10 mouse cellular contexts compared by ENCODE assay signal in genomic region chrX:84001294-84001693, GRCm38 (mm10).
DNase-seq lines count a peak whose midpoint lies in the region; ATAC-seq and TF ChIP-seq lines count a peak whose summit lies in the region.
"Had no signal": no experiment of that assay in that cellular context is flagged by ENCODE, and none has a peak within 500 bp of the region (broad histone marks: within the 10 kb centered on the region; RNA-seq: fewer than 3 reads in every experiment).

No protein-coding gene starts in this region.

- peak; percentile 37 for DNase-seq in hindbrain, embryonic 10.5 days (ENCODE audit: low spot score)
- DNase-seq in A20 (ENCODE audit: low read depth, low spot score) (peak; percentile 60), MN1 (ENCODE audit: low spot score) (no peak)
- peak; percentile 2 for DNase-seq in adrenal gland, adult 8-10 months
- peak; percentile 32 for DNase-seq in embryo, embryonic 11.5 days (ENCODE audit: low read depth, low spot score)
- peak in 1 of 2 experiments; percentile 39 for DNase-seq in layer of hippocampus, adult 2 months (ENCODE audit: low spot score in 2 of 2)
- DNase-seq in neural tube, embryonic 11.5 days (ENCODE audit: low spot score): peak; percentile 45

- H3K4me1 ChIP-seq in hindbrain, embryonic 10.5 days (replicated peaks): no peaks in the 10 kb centered on the region
- H3K4me1 ChIP-seq in hindbrain, embryonic 16.5 days (ENCODE audit: control insufficient read depth, insufficient read depth, low read depth, low read length): no peaks in the 10 kb centered on the region
- H3K4me1 ChIP-seq in neural tube, embryonic 11.5 days (ENCODE audit: control insufficient read depth, insufficient read depth, low read length): no peaks in the 10 kb centered on the region
- H3K4me1 ChIP-seq: hindbrain, embryonic 15.5 days; neural tube, embryonic 13.5 days had no signal

- peak; percentile 85 for TF ChIP-seq CTCF in layer of hippocampus, adult 2 months (conservative IDR thresholded peaks at IDR 0.05)

- WGBS in hindbrain, embryonic 10.5 days: 36% methylated on average over 7 of the region's 7 CpGs
- WGBS in hindbrain, embryonic 16.5 days: 32% methylated on average over 7 of the region's 7 CpGs
- 40% methylated on average over 7 of the region's 7 CpGs for WGBS in neural tube, embryonic 11.5 days

- no peaks in the 10 kb centered on the region for H3K9me3 ChIP-seq in hindbrain, embryonic 10.5 days
- no peaks in the 10 kb centered on the region for H3K9me3 ChIP-seq in hindbrain, embryonic 16.5 days (ENCODE audit: control insufficient read depth, low read length)
- no peaks in the 10 kb centered on the region for H3K9me3 ChIP-seq in neural tube, embryonic 11.5 days (ENCODE audit: control insufficient read depth, low read length)
- H3K9me3 ChIP-seq: hindbrain, embryonic 15.5 days; neural tube, embryonic 13.5 days had no signal

- no peak overlapping the region for H3K9ac ChIP-seq in hindbrain, embryonic 16.5 days (ENCODE audit: low read depth, low read length)
- no peak overlapping the region for H3K9ac ChIP-seq in neural tube, embryonic 11.5 days (ENCODE audit: low read length)
- H3K9ac ChIP-seq: hindbrain, embryonic 15.5 days; neural tube, embryonic 13.5 days had no signal

- H3K27ac ChIP-seq in hindbrain, embryonic 10.5 days: no peak overlapping the region
- no peak overlapping the region for H3K27ac ChIP-seq in hindbrain, embryonic 16.5 days (ENCODE audit: low read depth, low read length)
- H3K27ac ChIP-seq in layer of hippocampus, adult 2 months: no peak overlapping the region
- no peak overlapping the region for H3K27ac ChIP-seq in neural tube, embryonic 11.5 days (ENCODE audit: low read depth, low read length)
- H3K27ac ChIP-seq: hindbrain, embryonic 15.5 days; neural tube, embryonic 13.5 days had no signal

- no peak for ATAC-seq in hindbrain, embryonic 16.5 days
- no peak for ATAC-seq in neural tube, embryonic 11.5 days (ENCODE audit: insufficient read depth, low FRiP score, low TSS enrichment)

- no peak overlapping the region for H3K4me3 ChIP-seq in hindbrain, embryonic 10.5 days
- no peak overlapping the region for H3K4me3 ChIP-seq in hindbrain, embryonic 16.5 days (ENCODE audit: low read length)
- no peak overlapping the region for H3K4me3 ChIP-seq in layer of hippocampus, adult 2 months
- H3K4me3 ChIP-seq in neural tube, embryonic 11.5 days (ENCODE audit: low read depth, low read length): no peak overlapping the region
- H3K4me3 ChIP-seq: hindbrain, embryonic 15.5 days; neural tube, embryonic 13.5 days had no signal

- H3K27me3 ChIP-seq in hindbrain, embryonic 10.5 days (ENCODE audit: insufficient read depth, poor library complexity, severe bottlenecking): no peaks in the 10 kb centered on the region
- no peaks in the 10 kb centered on the region for H3K27me3 ChIP-seq in hindbrain, embryonic 16.5 days (replicated peaks; ENCODE audit: control insufficient read depth, insufficient read depth, low read length)
- H3K27me3 ChIP-seq in neural tube, embryonic 11.5 days (ENCODE audit: control insufficient read depth, insufficient read depth, low read length): no peaks in the 10 kb centered on the region
- H3K27me3 ChIP-seq: hindbrain, embryonic 15.5 days; neural tube, embryonic 13.5 days had no signal

- H3K36me3 ChIP-seq in hindbrain, embryonic 10.5 days: no peaks in the 10 kb centered on the region
- H3K36me3 ChIP-seq in hindbrain, embryonic 16.5 days (ENCODE audit: control insufficient read depth, insufficient read depth, low read length): no peaks in the 10 kb centered on the region
- H3K36me3 ChIP-seq in neural tube, embryonic 11.5 days (ENCODE audit: control insufficient read depth, insufficient read depth, low read length): no peaks in the 10 kb centered on the region
- H3K36me3 ChIP-seq: hindbrain, embryonic 15.5 days; neural tube, embryonic 13.5 days had no signal

- H3K4me2 ChIP-seq in hindbrain, embryonic 16.5 days (ENCODE audit: low read length): no peak overlapping the region
- H3K4me2 ChIP-seq in neural tube, embryonic 11.5 days (ENCODE audit: low read depth): no peak overlapping the region
- H3K4me2 ChIP-seq: hindbrain, embryonic 15.5 days; neural tube, embryonic 13.5 days had no signal
